Mouse (Mus musculus): ENCODE data around the gene Lin54.

Lin54 gene

DNA sequence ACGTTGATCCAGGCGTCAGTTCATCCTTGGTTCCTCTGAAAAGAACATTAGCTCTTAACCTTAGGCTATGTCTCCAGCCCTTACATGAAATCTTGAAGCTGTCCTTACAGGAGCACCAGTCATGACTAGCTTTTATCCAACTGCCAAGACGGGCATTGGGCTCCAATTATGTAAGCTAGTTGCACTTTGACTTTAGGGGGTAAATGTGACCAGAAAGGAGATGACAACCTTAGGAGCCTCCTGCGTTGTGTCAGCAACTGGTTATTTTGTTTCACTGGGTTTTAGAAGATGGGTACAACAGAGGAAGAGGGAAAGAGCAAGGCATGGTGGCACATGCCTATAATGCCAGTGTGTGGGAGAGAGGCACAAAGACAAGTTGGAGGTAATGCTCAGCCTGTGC, 81.6 kb downstream of the Lin54 start:
- no peak for DNase-seq (ENCODE audit: low read depth, low spot score)

DNA sequence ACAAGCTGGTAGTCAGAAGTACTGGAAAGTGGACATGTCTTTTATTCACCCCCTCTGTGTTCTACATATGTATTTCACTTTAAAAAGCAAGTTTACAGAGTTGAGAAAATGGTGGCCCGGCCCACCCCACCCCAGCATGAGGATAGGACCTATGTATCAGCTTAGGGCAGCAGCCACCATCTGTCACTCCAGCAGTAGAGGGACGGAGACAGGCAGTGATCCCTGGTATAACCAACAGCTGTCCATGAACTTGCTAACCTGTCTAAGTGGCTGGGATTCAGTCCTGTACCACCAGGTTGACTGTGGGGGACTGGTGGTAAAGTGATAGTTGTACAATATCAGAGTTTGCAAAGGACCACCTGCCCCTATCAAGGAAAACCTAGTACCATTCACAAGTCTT, 82.4 kb downstream of the Lin54 start:
- DNase-seq (ENCODE audit: low read depth, low spot score), result no peak

DNA sequence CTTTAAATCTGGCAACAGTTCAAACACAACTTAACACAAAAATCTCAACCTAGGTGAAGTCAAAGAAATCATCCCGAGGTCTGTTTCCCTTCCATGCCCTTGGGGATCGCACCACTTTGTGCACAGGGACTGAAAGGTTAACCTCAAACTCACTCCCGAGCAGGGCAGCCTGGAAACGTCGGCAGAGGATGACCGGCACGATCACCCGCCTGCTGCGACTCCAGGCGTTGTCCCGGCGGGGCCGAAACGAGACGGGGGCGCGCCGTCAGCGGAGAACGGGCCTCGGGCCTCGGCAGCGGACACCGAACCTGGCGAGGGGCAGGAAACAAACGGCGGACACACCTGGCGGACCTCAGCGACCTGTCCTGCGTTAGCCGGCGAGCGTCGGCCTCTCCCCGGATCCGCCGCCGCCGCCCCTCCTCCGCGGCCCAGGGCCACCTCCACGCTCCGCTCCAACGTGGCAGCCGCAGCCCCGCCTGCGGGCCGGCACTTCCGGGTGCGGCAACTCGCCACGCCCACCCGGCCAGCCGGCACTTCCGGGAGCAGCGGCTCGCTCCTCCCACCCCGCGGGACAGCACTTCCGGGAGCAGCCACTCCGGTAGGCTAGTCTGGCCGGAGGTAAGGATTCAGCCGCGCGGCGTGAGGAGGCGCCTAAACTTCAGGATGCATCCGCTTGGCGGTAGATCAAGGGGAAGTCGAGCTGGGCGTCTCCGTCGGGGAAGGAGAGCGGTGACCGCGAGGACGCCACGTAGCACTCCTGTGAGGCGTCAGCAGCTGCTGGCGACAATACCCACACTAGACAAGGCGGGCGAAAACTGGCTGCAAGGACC, 84.5 kb downstream of the Lin54 start, which contains the start of gene Sec31a:
Sec31a (minus strand) TSS at position 474 of the 830 bp plus-strand sequence.
- DNase-seq (ENCODE audit: low read depth, low spot score), result peak; percentile 97

DNA sequence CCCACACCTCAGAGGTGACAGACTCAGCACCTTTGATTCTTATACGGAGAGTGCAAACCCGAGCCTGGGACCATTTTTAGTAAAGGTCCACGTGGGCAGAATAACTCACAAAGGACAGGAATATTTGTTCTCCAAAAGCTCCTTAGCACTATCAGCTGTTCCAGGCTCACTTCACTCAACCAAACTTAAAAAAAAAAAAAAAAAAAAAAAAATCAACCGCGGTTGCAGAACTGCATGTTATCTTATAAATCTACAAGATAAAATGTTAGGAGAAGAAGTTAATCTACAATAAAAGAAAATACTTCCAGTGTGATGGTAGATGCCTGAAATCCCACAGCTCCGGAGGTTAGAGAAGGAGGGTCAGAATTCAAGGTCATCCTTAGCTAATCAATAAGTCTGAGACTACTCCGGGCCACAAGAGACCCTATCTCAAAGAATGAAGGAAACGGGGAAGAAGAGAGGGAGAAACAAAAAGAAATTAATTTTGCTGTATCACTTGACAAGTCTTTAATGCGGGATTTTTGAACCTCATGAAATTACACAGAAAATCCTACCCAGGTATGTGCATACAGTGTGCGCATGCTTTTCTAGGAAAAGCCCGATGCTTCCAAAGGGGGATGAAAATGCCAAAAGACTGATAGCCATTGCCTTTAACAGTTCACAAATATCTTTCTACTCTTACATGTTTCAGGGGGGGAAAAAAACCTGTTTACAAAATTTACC, 85.8 kb downstream of the Lin54 start:
- DNase-seq (ENCODE audit: low read depth, low spot score), result no peak

DNA sequence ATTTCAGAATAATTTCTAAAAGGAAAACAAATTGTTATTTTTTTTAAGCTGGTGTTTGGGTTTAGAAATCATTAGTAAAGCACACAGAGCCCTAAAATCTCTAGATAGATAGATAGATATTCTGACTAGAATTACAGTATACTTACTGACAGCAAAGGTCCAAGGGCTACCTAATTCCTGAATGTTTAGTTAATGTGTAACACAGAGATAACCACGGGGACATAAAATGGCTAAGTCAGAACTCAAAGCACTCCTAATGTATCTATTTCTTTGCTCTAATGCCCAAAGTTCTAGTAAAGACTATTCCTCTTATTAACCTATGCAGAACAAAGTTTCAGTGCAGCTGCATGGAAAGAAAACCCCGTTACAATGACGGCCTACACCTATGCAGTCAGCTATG, 87.6 kb downstream of the Lin54 start:
- DNase-seq (ENCODE audit: low read depth, low spot score), result no peak

DNA sequence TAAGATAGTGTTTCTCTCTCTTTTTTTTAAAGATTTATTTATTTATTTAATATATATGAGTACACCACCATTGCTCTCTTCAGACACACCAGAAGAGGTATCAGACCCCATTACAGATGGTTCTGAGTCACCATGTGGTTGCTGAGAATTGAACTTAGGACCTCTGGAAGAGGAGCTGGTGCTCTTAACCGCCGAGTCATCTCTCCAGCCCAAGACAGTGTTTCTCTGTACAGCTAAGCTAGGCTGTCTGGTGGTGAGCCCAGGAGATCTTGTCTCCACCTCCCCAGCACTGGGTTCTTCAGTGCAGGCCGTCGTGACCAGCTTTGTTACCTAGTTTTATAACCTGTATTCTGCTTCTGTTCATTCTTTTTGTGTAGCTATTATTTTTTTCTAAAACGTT, 90.2 kb downstream of the Lin54 start:
- no peak for DNase-seq (ENCODE audit: low read depth, low spot score)

DNA sequence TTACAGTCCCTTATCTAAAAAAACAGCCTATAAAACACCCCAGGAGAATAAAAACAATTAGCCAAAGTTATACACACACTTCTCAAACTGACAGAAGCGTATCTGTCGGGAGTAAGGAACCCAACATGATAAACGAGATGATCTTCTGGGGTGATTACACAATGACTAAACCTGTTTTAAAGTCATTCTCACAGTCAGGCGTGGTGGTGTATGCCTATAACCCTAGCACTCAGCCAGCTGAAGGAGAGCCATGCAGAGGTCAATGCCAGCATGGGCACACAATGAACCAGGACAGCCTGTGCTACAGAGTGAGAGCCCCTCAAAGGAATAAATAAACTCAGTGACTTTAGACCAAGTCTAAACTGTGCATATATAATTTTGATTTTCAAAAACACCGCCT, 92.0 kb downstream of the Lin54 start:
- no peak for DNase-seq (ENCODE audit: low read depth, low spot score)

DNA sequence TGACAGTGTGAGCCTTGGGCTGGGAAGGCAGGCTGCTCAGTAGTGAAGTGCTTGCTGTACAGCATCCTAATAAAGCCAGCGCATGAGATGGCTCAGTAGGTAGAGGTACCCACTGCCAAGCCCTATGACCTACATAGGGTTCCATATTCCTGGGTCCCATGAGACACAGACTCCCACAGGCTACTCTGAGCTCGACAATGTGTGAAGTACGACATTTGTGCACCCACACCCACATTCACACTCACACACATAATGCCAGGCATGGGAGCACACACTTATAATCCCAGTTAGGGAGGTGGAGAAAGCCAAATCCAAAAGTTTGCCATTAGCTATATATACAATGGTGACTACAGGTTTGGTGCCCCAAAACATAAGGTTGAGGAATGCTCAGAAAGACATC, 103.7 kb downstream of the Lin54 start:
- DNase-seq (ENCODE audit: low read depth, low spot score), result no peak

DNA sequence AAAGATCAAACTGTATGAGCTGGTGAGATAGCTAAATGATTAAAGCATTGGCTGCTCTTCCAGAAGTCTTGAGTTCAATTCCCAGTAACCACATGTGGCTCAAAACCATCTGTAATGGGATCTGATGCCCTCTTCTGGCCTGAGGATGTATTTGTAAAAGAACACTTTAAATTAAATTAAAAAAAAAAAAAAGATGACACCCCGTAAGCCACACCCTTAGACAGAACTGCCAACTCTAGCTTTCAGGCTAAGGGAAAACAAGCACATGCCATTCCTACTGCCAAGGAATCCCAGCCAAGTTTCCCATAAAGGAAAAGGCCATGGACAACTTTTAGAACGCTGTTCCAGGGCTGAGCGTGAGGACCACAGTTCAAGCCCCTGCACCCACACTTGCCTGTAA, 106.8 kb downstream of the Lin54 start:
- DNase-seq (ENCODE audit: low read depth, low spot score), result peak; percentile 7

DNA sequence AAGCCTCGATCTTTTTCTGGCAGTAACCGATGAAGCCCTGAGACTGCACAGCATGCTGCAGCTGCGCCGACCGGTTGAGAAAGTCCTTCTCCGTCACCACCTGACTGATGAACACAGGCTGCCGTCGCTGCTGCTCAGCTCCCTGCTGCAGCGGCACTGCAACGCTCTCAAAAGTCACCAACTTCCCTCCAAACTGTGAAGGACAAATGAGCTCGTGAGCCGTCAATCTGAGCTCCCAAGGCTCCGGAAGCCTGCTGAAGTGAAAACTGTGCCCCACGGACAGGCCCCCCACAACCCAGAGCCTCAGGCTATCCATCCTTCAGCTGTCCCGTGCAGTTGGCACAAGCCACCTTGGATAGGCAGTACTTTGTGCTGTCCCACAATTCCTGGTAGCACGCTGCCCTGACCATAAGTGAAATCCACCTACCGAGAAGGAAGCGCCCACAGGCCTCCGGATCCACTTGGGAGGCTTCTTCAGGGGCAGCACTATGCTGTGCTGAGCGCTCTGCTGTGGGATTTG, 107.9 kb downstream of the Lin54 start:
- no peak for DNase-seq (ENCODE audit: low read depth, low spot score)
